Mouse (Mus musculus) limb, embryonic 13.5 days (tissue): ENCODE results near the gene Serpinb6a. TPM values are rescaled to one million over a fixed set of nuclear protein-coding genes. Genes with fewer than 3 reads are reported as not detected.
"Not testable (repeated sequence)": the region's sequence is repeated elsewhere in the genome, so short reads cannot be mapped to it uniquely, and the experiment has no call there.

Experiments
- ATAC-seq: fragments of 200-750 bp; cut with Nextera tagmentation; 2 replicates; pipeline ENCODE4 v1.8.0; 2017; ENCODE audit warnings: low read depth, moderate number of reproducible peaks, moderate TSS enrichment; ENCODE audit not compliant: low FRiP score
- H3K27ac ChIP-seq: fragments of 300-500 bp; sonication (generic); 2 replicates; pipeline ENCODE4 v1.5.1; 2015; ENCODE audit warnings: inconsistent platforms, mild to moderate bottlenecking, moderate library complexity
- H3K27me3 ChIP-seq: fragments of 300-500 bp; sonication (generic); 2 replicates; pipeline ENCODE4 v1.6.1; 2015; ENCODE audit warnings: mild to moderate bottlenecking, inconsistent platforms
- H3K36me3 ChIP-seq: fragments of 300-500 bp; sonication (generic); 2 replicates; pipeline ENCODE4 v1.6.1; 2015; ENCODE audit warnings: inconsistent platforms, mild to moderate bottlenecking, moderate library complexity
- H3K4me1 ChIP-seq: fragments of 300-500 bp; sonication (generic); 2 replicates; pipeline ENCODE4 v1.6.1; 2015; ENCODE audit warnings: inconsistent platforms
- H3K4me2 ChIP-seq: fragments of 300-500 bp; sonication (generic); replicated peaks from 2 replicates; pipeline ENCODE4 v1.6.1; 2015; ENCODE audit warnings: inconsistent platforms, mild to moderate bottlenecking, moderate library complexity
- H3K4me3 ChIP-seq: fragments of 300-500 bp; sonication (generic); 2 replicates; pipeline ENCODE4 v1.5.1; 2015; ENCODE audit warnings: moderate library complexity, mild to moderate bottlenecking, inconsistent platforms
- H3K9ac ChIP-seq: fragments of 300-500 bp; sonication (generic); 2 replicates; pipeline ENCODE4 v1.6.1; 2015; ENCODE audit warnings: mild to moderate bottlenecking, inconsistent platforms
- H3K9me3 ChIP-seq: fragments of 300-500 bp; sonication (generic); 2 replicates; pipeline ENCODE4 v1.6.1; 2016; ENCODE audit warnings: inconsistent platforms
- WGBS: fragments of 180-500 bp; shearing (Covaris S2); methylation state at CpG from one replicate; pipeline ENCODE4 v1.1.7; 2015; 5-methylcytosine and 5-hydroxymethylcytosine counted together
- polyA plus RNA-seq: library from polyadenylated mRNA; unstranded; fragments of >200 nt; fragmentation: Nextera tagmentation; extraction: Ambion mirVana; gene quantifications from 2 replicates; pipeline ENCODE4 v1.2.1, GENCODE M21; 2015

Gene Serpinb6a
- polyA plus RNA-seq, 1 experiment from 2014 or later, result 65.9 TPM

GRCm38 (mm10) chr13:33937587-33937986 is 65.0 kb downstream of the Serpinb6a start:
- not testable (repeated sequence) for H3K36me3 ChIP-seq, ATAC-seq, H3K4me3 ChIP-seq, H3K27me3 ChIP-seq, H3K9ac ChIP-seq, H3K9me3 ChIP-seq, H3K4me1 ChIP-seq, H3K4me2 ChIP-seq, H3K27ac ChIP-seq

- ATAC-seq, result no peak
- no peak overlapping the region for H3K27ac ChIP-seq
- WGBS, result 82% methylated on average over 5 of the region's 5 CpGs
- no peak overlapping the region for H3K4me3 ChIP-seq
- H3K9me3 ChIP-seq, result no peaks in the 10 kb centered on the region
- 0 out of 2 replicates have a peak, but pooled peaks cover 8% of the 10 kb centered on the region for H3K4me1 ChIP-seq
- no peak overlapping the region for H3K4me2 ChIP-seq
- no peaks in the 10 kb centered on the region for H3K27me3 ChIP-seq
- H3K9ac ChIP-seq, result no peak overlapping the region
- H3K36me3 ChIP-seq, result no peaks in the 10 kb centered on the region
These were observed 65.4 kb downstream of the Serpinb6a start for GRCm38 (mm10) chr13:33937151-33937550.

GRCm38 (mm10) chr13:33935465-33936181 is 67.0 kb downstream of the Serpinb6a start:
- peak; percentile 86 for ATAC-seq
- Histone ChIP-seq H3K27me3 (no peaks in the 10 kb centered on the region), H3K9ac (peak overlapping the region; percentile 88), H3K27ac (no peak overlapping the region), H3K36me3 (no peaks in the 10 kb centered on the region), H3K9me3 (no peaks in the 10 kb centered on the region), H3K4me2 (peak overlapping the region; percentile 88), H3K4me1 (0 out of 2 replicates have a peak, but pooled peaks cover 8% of the 10 kb centered on the region), H3K4me3 (peak overlapping the region; percentile 71)
- under 1% methylated on average over 42 of the region's 44 CpGs for WGBS

- peak overlapping the region; percentile 71 for H3K4me3 ChIP-seq
- no peak overlapping the region for H3K9ac ChIP-seq
- H3K9me3 ChIP-seq, result no peaks in the 10 kb centered on the region
- 73% methylated on average over 6 of the region's 6 CpGs for WGBS
- peak overlapping the region; percentile 88 for H3K4me2 ChIP-seq
- H3K36me3 ChIP-seq, result peaks cover 6% of the 10 kb centered on the region; the same call in 1 of the 2 replicates
- H3K27ac ChIP-seq, result no peak overlapping the region
- H3K27me3 ChIP-seq, result no peaks in the 10 kb centered on the region
- ATAC-seq, result no peak
- H3K4me1 ChIP-seq, result 0 out of 2 replicates have a peak, but pooled peaks cover 8% of the 10 kb centered on the region
These were observed 67.9 kb downstream of the Serpinb6a start for GRCm38 (mm10) chr13:33934743-33935142.

GRCm38 (mm10) chr13:33930912-33931311 is 71.7 kb downstream of the Serpinb6a start:
- no peak overlapping the region for H3K9ac ChIP-seq
- H3K9me3 ChIP-seq, result no peaks in the 10 kb centered on the region
- H3K36me3 ChIP-seq, result peaks cover 13% of the 10 kb centered on the region; the same call in 1 of the 2 replicates
- no peak overlapping the region for H3K4me2 ChIP-seq
- 0 out of 2 replicates have a peak, but pooled peaks cover 8% of the 10 kb centered on the region for H3K4me1 ChIP-seq
- no peak overlapping the region for H3K4me3 ChIP-seq
- no peak overlapping the region for H3K27ac ChIP-seq
- ATAC-seq, result no peak
- WGBS, result 81% methylated on average over 3 of the region's 3 CpGs
- no peaks in the 10 kb centered on the region for H3K27me3 ChIP-seq

- ATAC-seq, result no peak
- Histone ChIP-seq H3K9me3 (no peaks in the 10 kb centered on the region), H3K4me2 (no peak overlapping the region), H3K36me3 (peaks cover 17% of the 10 kb centered on the region; the same call in 1 of the 2 replicates), H3K4me1 (0 out of 2 replicates have a peak, but pooled peaks cover 7% of the 10 kb centered on the region), H3K27ac (no peak overlapping the region), H3K4me3 (no peak overlapping the region), H3K27me3 (no peaks in the 10 kb centered on the region), H3K9ac (no peak overlapping the region)
- WGBS, result 74% methylated on average over 2 of the region's 2 CpGs
These were observed 72.3 kb downstream of the Serpinb6a start for GRCm38 (mm10) chr13:33930281-33930680.

- WGBS, result 88% methylated on average over 5 of the region's 5 CpGs
- ATAC-seq, result no peak
- Histone ChIP-seq H3K27ac (no peak overlapping the region), H3K4me1 (no peaks in the 10 kb centered on the region), H3K4me3 (no peak overlapping the region), H3K36me3 (peaks cover 76% of the 10 kb centered on the region), H3K9ac (no peak overlapping the region), H3K4me2 (no peak overlapping the region), H3K27me3 (no peaks in the 10 kb centered on the region), H3K9me3 (no peaks in the 10 kb centered on the region)
These were observed 80.9 kb downstream of the Serpinb6a start for GRCm38 (mm10) chr13:33921699-33922098.

- Histone ChIP-seq H3K27me3 (no peaks in the 10 kb centered on the region), H3K27ac (no peak overlapping the region), H3K4me3 (no peak overlapping the region), H3K4me2 (no peak overlapping the region), H3K9ac (no peak overlapping the region), H3K4me1 (no peaks in the 10 kb centered on the region), H3K36me3 (peaks cover 78% of the 10 kb centered on the region), H3K9me3 (no peaks in the 10 kb centered on the region)
- 88% methylated on average over 6 of the region's 6 CpGs for WGBS
- ATAC-seq, result no peak
These were observed 81.6 kb downstream of the Serpinb6a start for GRCm38 (mm10) chr13:33921041-33921440.

GRCm38 (mm10) chr13:33906821-33907220 is 95.8 kb downstream of the Serpinb6a start:
- H3K4me3 ChIP-seq, result no peak overlapping the region
- WGBS, result 73% methylated on average over 3 of the region's 3 CpGs
- H3K27ac ChIP-seq, result no peak overlapping the region
- ATAC-seq, result no peak
- H3K9me3 ChIP-seq, result no peaks in the 10 kb centered on the region
- no peaks in the 10 kb centered on the region for H3K36me3 ChIP-seq
- H3K9ac ChIP-seq, result no peak overlapping the region
- H3K27me3 ChIP-seq, result no peaks in the 10 kb centered on the region
- H3K4me2 ChIP-seq, result no peak overlapping the region
- H3K4me1 ChIP-seq, result no peaks in the 10 kb centered on the region

GRCm38 (mm10) chr13:33905176-33905954 is 97.2 kb downstream of the Serpinb6a start, which contains the start of gene Serpinb6c:
Gene Serpinb6c (minus strand): TSS chr13:33905708.
- ATAC-seq, result no peak

GRCm38 (mm10) chr13:33903290-33903689 is 99.3 kb downstream of the Serpinb6a start:
- ATAC-seq, result no peak
- Histone ChIP-seq H3K4me2 (no peak overlapping the region), H3K36me3 (no peaks in the 10 kb centered on the region), H3K9me3 (no peaks in the 10 kb centered on the region), H3K4me1 (no peaks in the 10 kb centered on the region), H3K27me3 (no peaks in the 10 kb centered on the region), H3K9ac (no peak overlapping the region), H3K27ac (no peak overlapping the region), H3K4me3 (no peak overlapping the region)
- WGBS, result 82% methylated on average over 2 of the region's 2 CpGs

More at GRCm38 (mm10) chr13:33905176-33905954, 97.2 kb downstream of the Serpinb6a start, which contains the start of gene Serpinb6c:
- Histone ChIP-seq H3K36me3 (no peaks in the 10 kb centered on the region), H3K4me2 (no peak within 1 kb of the TSS), H3K9ac (no peak within 1 kb of the TSS), H3K4me3 (no peak within 1 kb of the TSS), H3K27me3 (no peaks in the 10 kb centered on the region), H3K9me3 (no peaks in the 10 kb centered on the region), H3K27ac (no peak within 1 kb of the TSS), H3K4me1 (no peaks in the 10 kb centered on the region)
- 74% methylated on average over 18 of the region's 18 CpGs for WGBS

GRCm38 (mm10) chr13:33894207-33894606 is 108.4 kb downstream of the Serpinb6a start:
- Histone ChIP-seq H3K9ac (no peak overlapping the region), H3K4me3 (no peak overlapping the region), H3K4me2 (no peak overlapping the region), H3K27ac (no peak overlapping the region), H3K36me3 (no peaks in the 10 kb centered on the region), H3K27me3 (no peaks in the 10 kb centered on the region), H3K9me3 (no peaks in the 10 kb centered on the region), H3K4me1 (no peaks in the 10 kb centered on the region)
- WGBS, result 38% methylated on average over 2 of the region's 2 CpGs
- ATAC-seq, result no peak
